Mouse (Mus musculus): Measurements from ENCODE around the gene Stard5. TPM values are rescaled to one million over a fixed set of nuclear protein-coding genes. Genes with fewer than 3 reads are reported as not detected.

The Stard5 gene
- polyA plus RNA-seq (2012; rRNA removed) = 47.2 and 48.8 TPM in 2 replicates

GRCm38 (mm10) chr7:83631828-83632681, at the start of gene Stard5:
Stard5 (plus strand) TSS chr7:83631959.
- peak; percentile 83 for DNase-seq (ENCODE audit: low spot score)

GRCm38 (mm10) chr7:83584639-83585471, 46.9 kb upstream of the Stard5 start, which contains the start of gene Tmc3:
Tmc3 (plus strand) TSS chr7:83584927.
- DNase-seq (ENCODE audit: low spot score) = no peak

GRCm38 (mm10) chr7:83594056-83594455, 37.7 kb upstream of the Stard5 start:
- DNase-seq (ENCODE audit: low spot score) = no peak

GRCm38 (mm10) chr7:83597063-83597462, 34.7 kb upstream of the Stard5 start:
- no peak for DNase-seq (ENCODE audit: low spot score)

- DNase-seq (ENCODE audit: low spot score) = no peak
These were observed 32.5 kb upstream of the Stard5 start for GRCm38 (mm10) chr7:83598997-83599912.

- no peak for DNase-seq (ENCODE audit: low spot score)
These were observed 31.9 kb upstream of the Stard5 start for GRCm38 (mm10) chr7:83599913-83600286.

- DNase-seq (ENCODE audit: low spot score) = no peak
These were observed 27.4 kb upstream of the Stard5 start for GRCm38 (mm10) chr7:83604180-83604944.

- DNase-seq (ENCODE audit: low spot score) = no peak
These were observed 25.0 kb upstream of the Stard5 start for GRCm38 (mm10) chr7:83606796-83607195.

GRCm38 (mm10) chr7:83609891-83610290, 21.9 kb upstream of the Stard5 start:
- no peak for DNase-seq (ENCODE audit: low spot score)

- no peak for DNase-seq (ENCODE audit: low spot score)
These were observed 19.9 kb upstream of the Stard5 start for GRCm38 (mm10) chr7:83611886-83612285.

GRCm38 (mm10) chr7:83615272-83615671, 16.5 kb upstream of the Stard5 start:
- peak; percentile 10 for DNase-seq (ENCODE audit: low spot score)

GRCm38 (mm10) chr7:83615815-83616214, 15.9 kb upstream of the Stard5 start:
- DNase-seq (ENCODE audit: low spot score) = peak; percentile 14

- peak; percentile 6 for DNase-seq (ENCODE audit: low spot score)
These were observed 15.5 kb upstream of the Stard5 start for GRCm38 (mm10) chr7:83616268-83616667.

- no peak for DNase-seq (ENCODE audit: low spot score)
These were observed 13.1 kb upstream of the Stard5 start for GRCm38 (mm10) chr7:83618709-83619108.

GRCm38 (mm10) chr7:83622582-83622981, 9.2 kb upstream of the Stard5 start:
- no peak for DNase-seq (ENCODE audit: low spot score)

- DNase-seq (ENCODE audit: low spot score) = no peak
These were observed 7.7 kb upstream of the Stard5 start for GRCm38 (mm10) chr7:83624065-83624464.

GRCm38 (mm10) chr7:83626557-83627257, 5.1 kb upstream of the Stard5 start:
- no peak for DNase-seq (ENCODE audit: low spot score)

- DNase-seq (ENCODE audit: low spot score) = no peak
These were observed 4.4 kb upstream of the Stard5 start for GRCm38 (mm10) chr7:83627369-83627768.

GRCm38 (mm10) chr7:83631073-83631827, 509 bp upstream of the Stard5 start:
- no peak for DNase-seq (ENCODE audit: low spot score)
